Mouse (Mus musculus) liver, postnatal 0 days (tissue): Measurements from ENCODE around the gene S100a2.

Source experiments
- CTCF ChIP-seq: sonication (generic); IDR thresholded peaks from 2 replicates; pipeline ENCODE4 v1.5.1; 2016; ENCODE audit warnings: antibody characterized with exemption, low read depth
- EP300 ChIP-seq: IDR thresholded peaks from 2 replicates; pipeline ENCODE4 v1.6.1; 2016; ENCODE audit warnings: antibody characterized with exemption, low read depth, mild to moderate bottlenecking

DNA sequence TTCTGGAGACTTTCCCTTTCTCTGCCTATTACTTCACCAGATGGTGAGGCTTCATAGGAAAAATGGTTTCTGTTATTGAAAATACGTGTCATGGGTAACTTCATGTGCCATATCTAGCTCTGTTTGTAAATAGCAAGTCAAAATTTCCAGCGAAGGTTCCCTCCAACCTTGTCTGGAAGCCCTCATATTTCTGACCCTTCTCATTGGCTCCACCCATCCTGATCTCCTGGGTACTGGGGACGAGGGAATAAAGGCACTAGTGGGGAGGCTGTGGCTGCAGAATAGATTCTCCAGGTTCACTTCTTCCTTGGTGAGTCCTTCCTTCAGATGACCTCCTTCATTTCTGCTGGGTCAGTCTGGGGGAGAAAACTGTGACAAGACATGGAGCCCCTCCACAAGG, 18.2 kb downstream of the S100a2 start, which contains the start of gene S100a5:
- TF ChIP-seq EP300: no peak
- no peak for TF ChIP-seq CTCF
